Mouse (Mus musculus): ENCODE data around the gene Nmur1. TPM values are rescaled to one million over a fixed set of nuclear protein-coding genes. Genes with fewer than 3 reads are reported as not detected.

The Nmur1 gene
- polyA plus RNA-seq, 1 experiment: 1.8 TPM

- DNase-seq: no peak
- no peaks in the 10 kb centered on the region for H3K27me3 ChIP-seq (ENCODE audit: control insufficient read depth, insufficient read depth, low read length)
- no peak overlapping the region for H3K27ac ChIP-seq (ENCODE audit: insufficient read depth, low read length)
- H3K4me3 ChIP-seq (replicated peaks; ENCODE audit: insufficient read depth, low read depth, low read length): no peak overlapping the region
- WGBS: 75% methylated on average over 8 of the region's 8 CpGs
- H3K4me1 ChIP-seq (ENCODE audit: control insufficient read depth, insufficient read depth, low read length): peaks cover 4% of the 10 kb centered on the region; the same call in 1 of the 2 replicates
- no peak for TF ChIP-seq POLR2A (IDR thresholded peaks at IDR 0.05; ENCODE audit: borderline replicate concordance, insufficient read depth, low read length)
- no peak for TF ChIP-seq CTCF (IDR thresholded peaks at IDR 0.05; ENCODE audit: borderline replicate concordance, insufficient read depth, low read depth, low read length)
Observed at GRCm38 (mm10) chr1:86400096-86400754, 25.8 kb downstream of the Nmur1 start.

GRCm38 (mm10) chr1:86399322-86399721, 26.7 kb downstream of the Nmur1 start:
- 73% methylated on average over 3 of the region's 3 CpGs for WGBS

GRCm38 (mm10) chr1:86398222-86398621, 27.8 kb downstream of the Nmur1 start:
- TF ChIP-seq POLR2A (IDR thresholded peaks at IDR 0.05; ENCODE audit: borderline replicate concordance, insufficient read depth, low read length) (no peak), CTCF (IDR thresholded peaks at IDR 0.05; ENCODE audit: borderline replicate concordance, insufficient read depth, low read depth, low read length) (no peak)
- Histone ChIP-seq H3K4me3 (replicated peaks; ENCODE audit: insufficient read depth, low read depth, low read length) (no peak overlapping the region), H3K27ac (ENCODE audit: insufficient read depth, low read length) (no peak overlapping the region), H3K4me1 (ENCODE audit: control insufficient read depth, insufficient read depth, low read length) (peaks cover 2% of the 10 kb centered on the region; the same call in 1 of the 2 replicates), H3K27me3 (ENCODE audit: control insufficient read depth, insufficient read depth, low read length) (no peaks in the 10 kb centered on the region)
- 78% methylated on average over 7 of the region's 7 CpGs for WGBS
- no peak for DNase-seq

More at GRCm38 (mm10) chr1:86399322-86399721, 26.7 kb downstream of the Nmur1 start:
- no peak overlapping the region for H3K4me3 ChIP-seq (replicated peaks; ENCODE audit: insufficient read depth, low read depth, low read length)
- no peak for DNase-seq
- peaks cover 4% of the 10 kb centered on the region; the same call in 1 of the 2 replicates for H3K4me1 ChIP-seq (ENCODE audit: control insufficient read depth, insufficient read depth, low read length)
- TF ChIP-seq CTCF (IDR thresholded peaks at IDR 0.05; ENCODE audit: borderline replicate concordance, insufficient read depth, low read depth, low read length): no peak
- TF ChIP-seq POLR2A (IDR thresholded peaks at IDR 0.05; ENCODE audit: borderline replicate concordance, insufficient read depth, low read length): no peak
- H3K27ac ChIP-seq (ENCODE audit: insufficient read depth, low read length): no peak overlapping the region
- no peaks in the 10 kb centered on the region for H3K27me3 ChIP-seq (ENCODE audit: control insufficient read depth, insufficient read depth, low read length)

- TF ChIP-seq POLR2A (IDR thresholded peaks at IDR 0.05; ENCODE audit: borderline replicate concordance, insufficient read depth, low read length) (no peak), CTCF (IDR thresholded peaks at IDR 0.05; ENCODE audit: borderline replicate concordance, insufficient read depth, low read depth, low read length) (no peak)
- WGBS: 62% methylated on average over 8 of the region's 8 CpGs
Observed at GRCm38 (mm10) chr1:86397621-86398020, 28.4 kb downstream of the Nmur1 start.

GRCm38 (mm10) chr1:86395897-86396296, 30.1 kb downstream of the Nmur1 start:
- TF ChIP-seq POLR2A (IDR thresholded peaks at IDR 0.05; ENCODE audit: borderline replicate concordance, insufficient read depth, low read length) (no peak), CTCF (IDR thresholded peaks at IDR 0.05; ENCODE audit: borderline replicate concordance, insufficient read depth, low read depth, low read length) (no peak)
- H3K4me1 ChIP-seq (ENCODE audit: control insufficient read depth, insufficient read depth, low read length): peaks cover 6% of the 10 kb centered on the region
- H3K27me3 ChIP-seq (ENCODE audit: control insufficient read depth, insufficient read depth, low read length): no peaks in the 10 kb centered on the region
- no peak overlapping the region for H3K4me3 ChIP-seq (replicated peaks; ENCODE audit: insufficient read depth, low read depth, low read length)
- WGBS: 75% methylated on average over 7 of the region's 7 CpGs
- no peak for DNase-seq
- H3K27ac ChIP-seq (ENCODE audit: insufficient read depth, low read length): no peak overlapping the region

More at GRCm38 (mm10) chr1:86397621-86398020, 28.4 kb downstream of the Nmur1 start:
- H3K27ac ChIP-seq (ENCODE audit: insufficient read depth, low read length): no peak overlapping the region
- no peaks in the 10 kb centered on the region for H3K27me3 ChIP-seq (ENCODE audit: control insufficient read depth, insufficient read depth, low read length)
- no peak for DNase-seq
- no peaks in the 10 kb centered on the region for H3K4me1 ChIP-seq (ENCODE audit: control insufficient read depth, insufficient read depth, low read length)
- H3K4me3 ChIP-seq (replicated peaks; ENCODE audit: insufficient read depth, low read depth, low read length): no peak overlapping the region

GRCm38 (mm10) chr1:86394246-86394645, 31.8 kb downstream of the Nmur1 start:
- H3K27ac ChIP-seq (ENCODE audit: insufficient read depth, low read length): no peak overlapping the region
- H3K27me3 ChIP-seq (ENCODE audit: control insufficient read depth, insufficient read depth, low read length): no peaks in the 10 kb centered on the region
- TF ChIP-seq POLR2A (IDR thresholded peaks at IDR 0.05; ENCODE audit: borderline replicate concordance, insufficient read depth, low read length) (no peak), CTCF (IDR thresholded peaks at IDR 0.05; ENCODE audit: borderline replicate concordance, insufficient read depth, low read depth, low read length) (no peak)
- DNase-seq: no peak
- 97% methylated on average over 3 of the region's 3 CpGs for WGBS
- H3K4me3 ChIP-seq (replicated peaks; ENCODE audit: insufficient read depth, low read depth, low read length): no peak overlapping the region
- peaks cover 6% of the 10 kb centered on the region for H3K4me1 ChIP-seq (ENCODE audit: control insufficient read depth, insufficient read depth, low read length)

GRCm38 (mm10) chr1:86393219-86393618, 32.8 kb downstream of the Nmur1 start:
- Histone ChIP-seq H3K4me1 (ENCODE audit: control insufficient read depth, insufficient read depth, low read length) (peaks cover 6% of the 10 kb centered on the region), H3K4me3 (replicated peaks; ENCODE audit: insufficient read depth, low read depth, low read length) (no peak overlapping the region), H3K27ac (ENCODE audit: insufficient read depth, low read length) (no peak overlapping the region), H3K27me3 (ENCODE audit: control insufficient read depth, insufficient read depth, low read length) (no peaks in the 10 kb centered on the region)
- 94% methylated on average over 3 of the region's 3 CpGs for WGBS
- DNase-seq: no peak
- no peak for TF ChIP-seq POLR2A (IDR thresholded peaks at IDR 0.05; ENCODE audit: borderline replicate concordance, insufficient read depth, low read length)
- TF ChIP-seq CTCF (IDR thresholded peaks at IDR 0.05; ENCODE audit: borderline replicate concordance, insufficient read depth, low read depth, low read length): no peak

GRCm38 (mm10) chr1:86391425-86391824, 34.6 kb downstream of the Nmur1 start:
- no peak for TF ChIP-seq POLR2A (IDR thresholded peaks at IDR 0.05; ENCODE audit: borderline replicate concordance, insufficient read depth, low read length)
- no peak for TF ChIP-seq CTCF (IDR thresholded peaks at IDR 0.05; ENCODE audit: borderline replicate concordance, insufficient read depth, low read depth, low read length)
- no peak overlapping the region for H3K27ac ChIP-seq (ENCODE audit: insufficient read depth, low read length)
- H3K4me3 ChIP-seq (replicated peaks; ENCODE audit: insufficient read depth, low read depth, low read length): no peak overlapping the region
- no peaks in the 10 kb centered on the region for H3K27me3 ChIP-seq (ENCODE audit: control insufficient read depth, insufficient read depth, low read length)
- WGBS: 35% methylated on average over 2 of the region's 2 CpGs
- peaks cover 6% of the 10 kb centered on the region for H3K4me1 ChIP-seq (ENCODE audit: control insufficient read depth, insufficient read depth, low read length)
- DNase-seq: peak in 1 of 2 experiments; percentile 46
